Mouse (Mus musculus): ENCODE data around the gene Pi16.
A peak's percentile ranks its signal among the peaks of the same experiment; 100 is the strongest.

DNA sequence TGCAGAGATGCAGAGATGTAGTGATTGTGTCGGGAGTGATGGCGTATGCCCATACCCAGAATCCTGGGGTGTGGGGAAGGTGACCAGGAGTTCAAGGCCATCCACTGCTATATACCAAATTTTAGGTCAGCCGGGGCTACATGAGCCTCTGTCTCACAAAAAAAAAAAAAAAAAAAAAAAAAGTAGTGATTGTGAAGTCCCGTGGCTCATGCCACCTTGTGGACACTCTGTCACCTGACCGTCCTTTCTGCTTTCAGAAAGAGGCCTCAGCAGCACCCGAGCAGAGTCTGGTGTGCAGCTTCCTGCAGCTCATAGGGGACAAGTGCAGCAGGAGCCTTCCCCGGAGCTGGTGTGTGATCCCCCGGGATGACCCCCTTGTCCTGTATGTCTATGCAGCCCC, 60.6 kb downstream of the Pi16 start:
- TF ChIP-seq CTCF (IDR thresholded peaks at IDR 0.05; ENCODE audit: low read depth): peak; percentile 23; the same call in 1 of the 2 replicates
- no peak for TF ChIP-seq EP300 (IDR thresholded peaks at IDR 0.05; ENCODE audit: low read depth)
